Mouse (Mus musculus) duodenum, adult 2 months (tissue): ENCODE results near the gene Cyp4a10. TPM values are rescaled to one million over a fixed set of nuclear protein-coding genes. Genes with fewer than 3 reads are reported as not detected.

Experiments used
- polyA plus RNA-seq: library from polyadenylated mRNA; depleted of rRNA; stranded (reverse); fragments of >200 nt; gene quantifications from 2 replicates; pipeline ENCODE4 v1.2.3, GENCODE M21; 2012; ENCODE audit warnings: low replicate concordance; rRNA removed

Cyp4a10 gene
- polyA plus RNA-seq = 0.58 and 15.0 TPM in 2 replicates

GRCm38 (mm10) chr4:115518000-115518399, at the start of gene Cyp4a10:
TSS of gene Cyp4a10 (plus strand) at chr4:115518264.

GRCm38 (mm10) chr4:115496001-115496400, 22.1 kb upstream of the Cyp4a10 start, which contains the start of gene Cyp4a14:
TSS of gene Cyp4a14 (minus strand) at chr4:115496142.

GRCm38 (mm10) chr4:115563401-115563800, 45.3 kb downstream of the Cyp4a10 start, which contains the start of gene Cyp4a31:
TSS of gene Cyp4a31 (plus strand) at chr4:115563649.

Other genes with a start within 250 kb of the Cyp4a10 start
- 0.18 TPM in 1 of 2 replicates, not detected in the other for gene Cyp4a12a, start 219.2 kb upstream of the Cyp4a10 start, polyA plus RNA-seq
- not detected in 2 replicates for gene Cyp4a12b, start 106.6 kb upstream of the Cyp4a10 start, polyA plus RNA-seq
- not detected in 2 replicates for gene Cyp4a30b, start 65.7 kb upstream of the Cyp4a10 start, polyA plus RNA-seq
- not detected in 2 replicates for gene Cyp4a14, start 22.1 kb upstream of the Cyp4a10 start, polyA plus RNA-seq
- gene Cyp4a31, start 45.4 kb downstream of the Cyp4a10 start, polyA plus RNA-seq = 0.13 TPM in 1 of 2 replicates, not detected in the other
- 2.3 TPM in 1 of 2 replicates, not detected in the other for gene Cyp4a32, start 82.7 kb downstream of the Cyp4a10 start, polyA plus RNA-seq
- gene Cyp4b1, start 129.5 kb downstream of the Cyp4a10 start, polyA plus RNA-seq = 65.1 and 231 TPM in 2 replicates
- 23.3 and 25.3 TPM in 2 replicates for gene Efcab14, start 219.5 kb downstream of the Cyp4a10 start, polyA plus RNA-seq